Mouse (Mus musculus): ENCODE data around the gene Nupl1. TPM values are rescaled to one million over a fixed set of nuclear protein-coding genes. Genes with fewer than 3 reads are reported as not detected.
A peak's percentile ranks its signal among the peaks of the same experiment; 100 is the strongest.

The Nupl1 gene
- total and polyA plus RNA-seq, 2 experiments from 2014 or later: 0.04 TPM; not detected in 1

- peak within 1 kb of the TSS; percentile 18; the same call in 1 of the 2 replicates for H3K4me2 ChIP-seq (ENCODE audit: low read depth, low read length)
These were observed 54.3 kb downstream of the Nupl1 start, which contains the start of gene Atp8a2 for GRCm38 (mm10) chr14:60196884-60197283. TSS of gene Atp8a2 (minus strand) at chr14:60197179.

DNA sequence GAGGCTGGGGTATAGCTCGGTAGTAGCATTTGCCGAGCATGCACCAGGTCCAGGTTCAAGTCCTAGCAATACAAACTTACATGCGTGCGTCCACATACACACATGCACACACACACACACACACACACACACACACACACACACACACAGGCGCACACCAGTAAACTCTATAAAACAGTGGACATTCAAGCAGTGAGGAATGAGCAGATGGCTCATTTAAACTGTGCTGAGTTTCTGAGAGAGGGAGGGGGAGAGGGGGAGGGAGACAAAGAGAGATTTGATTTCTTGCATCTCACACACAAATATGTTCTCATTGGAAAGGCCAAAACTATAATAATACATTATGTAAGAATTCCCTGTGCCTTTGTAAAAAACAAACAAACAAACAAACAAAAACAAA, 55.2 kb downstream of the Nupl1 start:
- 82% methylated on average over 5 of the region's 5 CpGs for WGBS
- no peaks in the 10 kb centered on the region for H3K9me3 ChIP-seq (replicated peaks; ENCODE audit: control insufficient read depth, low read length)
- ATAC-seq (ENCODE audit: insufficient read depth, low read depth): no peak
- TF ChIP-seq EP300 (IDR thresholded peaks at IDR 0.05; ENCODE audit: low read depth): no peak
- no peak for DNase-seq (ENCODE audit: low spot score)
- H3K9ac ChIP-seq (replicated peaks; ENCODE audit: low read depth, low read length): no peak overlapping the region
- no peak overlapping the region for H3K4me3 ChIP-seq (ENCODE audit: low read depth, low read length)
- no peaks in the 10 kb centered on the region for H3K36me3 ChIP-seq (replicated peaks; ENCODE audit: control insufficient read depth, insufficient read depth, low read length)
- H3K4me2 ChIP-seq (ENCODE audit: low read depth, low read length): no peak overlapping the region
- peaks cover 7% of the 10 kb centered on the region for H3K4me1 ChIP-seq (ENCODE audit: control insufficient read depth, insufficient read depth)
- no peaks in the 10 kb centered on the region for H3K27me3 ChIP-seq (ENCODE audit: control insufficient read depth, insufficient read depth, low read length)
- no peak overlapping the region for H3K27ac ChIP-seq (ENCODE audit: low read depth)

More at GRCm38 (mm10) chr14:60196884-60197283, 54.3 kb downstream of the Nupl1 start, which contains the start of gene Atp8a2:
- no peak within 1 kb of the TSS for H3K27ac ChIP-seq (ENCODE audit: low read depth)
- TF ChIP-seq EP300 (IDR thresholded peaks at IDR 0.05; ENCODE audit: low read depth): no peak
- TF ChIP-seq CTCF (IDR thresholded peaks at IDR 0.05; ENCODE audit: low read depth): no peak
- H3K36me3 ChIP-seq (replicated peaks; ENCODE audit: control insufficient read depth, insufficient read depth, low read length): no peaks in the 10 kb centered on the region
- no peak within 1 kb of the TSS for H3K4me3 ChIP-seq (ENCODE audit: low read depth, low read length)
- no peaks in the 10 kb centered on the region for H3K9me3 ChIP-seq (replicated peaks; ENCODE audit: control insufficient read depth, low read length)
- WGBS: 29% methylated on average over 7 of the region's 7 CpGs
- peaks cover 7% of the 10 kb centered on the region for H3K4me1 ChIP-seq (ENCODE audit: control insufficient read depth, insufficient read depth)
- no peak for ATAC-seq (ENCODE audit: insufficient read depth, low read depth)
- DNase-seq (ENCODE audit: low spot score): no peak
- H3K9ac ChIP-seq (replicated peaks; ENCODE audit: low read depth, low read length): no peak within 1 kb of the TSS
- H3K27me3 ChIP-seq (ENCODE audit: control insufficient read depth, insufficient read depth, low read length): no peaks in the 10 kb centered on the region

DNA sequence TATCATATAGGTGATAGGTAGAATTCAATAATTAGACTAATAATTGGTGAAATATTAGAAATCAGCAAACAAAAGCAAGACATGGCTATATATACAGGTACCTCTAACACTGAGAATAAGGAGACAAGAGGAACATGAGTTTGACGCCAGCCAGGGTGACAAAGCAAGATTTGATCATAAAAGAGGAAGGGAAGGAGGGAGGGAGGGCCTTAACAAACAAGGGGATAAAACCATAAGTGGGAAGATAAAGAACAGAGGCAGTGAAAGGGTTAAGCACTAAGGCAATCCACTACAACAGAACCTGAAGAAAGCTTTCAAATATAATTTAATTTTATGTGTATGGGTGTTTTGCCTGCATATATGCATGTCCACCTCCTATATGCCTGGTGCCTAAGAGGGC, 56.6 kb downstream of the Nupl1 start:
- ATAC-seq (ENCODE audit: insufficient read depth, low read depth) (no peak), DNase-seq (ENCODE audit: low spot score) (no peak)
- TF ChIP-seq CTCF (IDR thresholded peaks at IDR 0.05; ENCODE audit: low read depth) (no peak), EP300 (IDR thresholded peaks at IDR 0.05; ENCODE audit: low read depth) (no peak)
- 74% methylated on average over 1 of the region's 1 CpGs for WGBS
- Histone ChIP-seq H3K36me3 (replicated peaks; ENCODE audit: control insufficient read depth, insufficient read depth, low read length) (no peaks in the 10 kb centered on the region), H3K9ac (replicated peaks; ENCODE audit: low read depth, low read length) (no peak overlapping the region), H3K4me3 (ENCODE audit: low read depth, low read length) (no peak overlapping the region), H3K9me3 (replicated peaks; ENCODE audit: control insufficient read depth, low read length) (no peaks in the 10 kb centered on the region), H3K27me3 (ENCODE audit: control insufficient read depth, insufficient read depth, low read length) (no peaks in the 10 kb centered on the region), H3K4me1 (ENCODE audit: control insufficient read depth, insufficient read depth) (peaks cover 12% of the 10 kb centered on the region), H3K27ac (ENCODE audit: low read depth) (no peak overlapping the region), H3K4me2 (ENCODE audit: low read depth, low read length) (no peak overlapping the region)

- TF ChIP-seq EP300 (IDR thresholded peaks at IDR 0.05; ENCODE audit: low read depth) (0 out of 2 replicates have a peak, but pooled peaks have one; percentile 44), CTCF (IDR thresholded peaks at IDR 0.05; ENCODE audit: low read depth) (no peak)
- Histone ChIP-seq H3K9ac (replicated peaks; ENCODE audit: low read depth, low read length) (no peak overlapping the region), H3K27me3 (ENCODE audit: control insufficient read depth, insufficient read depth, low read length) (no peaks in the 10 kb centered on the region), H3K36me3 (replicated peaks; ENCODE audit: control insufficient read depth, insufficient read depth, low read length) (no peaks in the 10 kb centered on the region), H3K9me3 (replicated peaks; ENCODE audit: control insufficient read depth, low read length) (no peaks in the 10 kb centered on the region), H3K4me1 (ENCODE audit: control insufficient read depth, insufficient read depth) (peaks cover 12% of the 10 kb centered on the region), H3K27ac (ENCODE audit: low read depth) (peak overlapping the region; percentile 80), H3K4me3 (ENCODE audit: low read depth, low read length) (no peak overlapping the region), H3K4me2 (ENCODE audit: low read depth, low read length) (no peak overlapping the region)
- DNase-seq (ENCODE audit: low spot score) (peak; percentile 62), ATAC-seq (ENCODE audit: insufficient read depth, low read depth) (peak; percentile 83)
- 23% methylated on average over 5 of the region's 5 CpGs for WGBS
These were observed 61.5 kb downstream of the Nupl1 start for GRCm38 (mm10) chr14:60189771-60190170.

DNA sequence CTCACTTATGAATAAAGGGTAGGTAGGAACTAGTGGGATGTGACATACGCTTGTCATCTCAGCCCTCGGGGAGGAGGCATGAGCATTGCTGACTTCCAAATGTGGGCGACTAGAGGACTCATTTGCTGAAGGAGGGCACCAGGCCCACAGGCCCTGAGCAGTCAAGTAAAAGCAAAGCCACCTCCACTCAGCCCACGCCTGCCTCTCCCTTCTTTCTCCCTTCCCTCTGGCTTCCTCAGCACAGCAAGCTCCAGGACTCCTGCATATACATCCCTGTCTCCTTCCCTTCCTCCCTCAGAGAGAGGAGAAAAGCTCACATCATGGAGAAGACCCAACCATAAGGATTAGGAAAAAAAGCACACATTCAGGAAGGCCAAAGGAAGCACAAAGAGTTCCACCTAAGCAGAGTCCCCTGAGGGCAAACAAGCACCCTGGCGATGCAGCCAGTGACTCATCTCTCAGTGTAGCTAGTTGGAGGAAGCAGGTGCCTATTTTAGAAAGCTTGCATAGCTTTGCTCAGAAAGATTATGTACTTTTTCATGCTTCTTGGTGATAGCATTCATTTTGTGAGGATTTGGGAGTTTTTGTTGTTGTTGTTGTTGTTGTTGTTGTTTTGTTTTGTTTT, 62.9 kb downstream of the Nupl1 start:
- no peak for TF ChIP-seq CTCF (IDR thresholded peaks at IDR 0.05; ENCODE audit: low read depth)
- TF ChIP-seq EP300 (IDR thresholded peaks at IDR 0.05; ENCODE audit: low read depth): no peak
- Histone ChIP-seq H3K27me3 (ENCODE audit: control insufficient read depth, insufficient read depth, low read length) (no peaks in the 10 kb centered on the region), H3K4me1 (ENCODE audit: control insufficient read depth, insufficient read depth) (peaks cover 12% of the 10 kb centered on the region), H3K4me2 (ENCODE audit: low read depth, low read length) (no peak overlapping the region), H3K36me3 (replicated peaks; ENCODE audit: control insufficient read depth, insufficient read depth, low read length) (no peaks in the 10 kb centered on the region), H3K9me3 (replicated peaks; ENCODE audit: control insufficient read depth, low read length) (no peaks in the 10 kb centered on the region), H3K9ac (replicated peaks; ENCODE audit: low read depth, low read length) (no peak overlapping the region), H3K27ac (ENCODE audit: low read depth) (no peak overlapping the region), H3K4me3 (ENCODE audit: low read depth, low read length) (no peak overlapping the region)
- ATAC-seq (ENCODE audit: insufficient read depth, low read depth) (no peak), DNase-seq (ENCODE audit: low spot score) (no peak)
- WGBS: 68% methylated on average over 5 of the region's 5 CpGs

- no peaks in the 10 kb centered on the region; the same call in 1 of the 2 replicates for H3K27me3 ChIP-seq (ENCODE audit: control insufficient read depth, insufficient read depth, low read length)
- no peak overlapping the region for H3K27ac ChIP-seq (ENCODE audit: low read depth)
- H3K9me3 ChIP-seq (replicated peaks; ENCODE audit: control insufficient read depth, low read length): no peaks in the 10 kb centered on the region
- TF ChIP-seq EP300 (IDR thresholded peaks at IDR 0.05; ENCODE audit: low read depth): no peak
- TF ChIP-seq CTCF (IDR thresholded peaks at IDR 0.05; ENCODE audit: low read depth): no peak
- no peak overlapping the region for H3K4me2 ChIP-seq (ENCODE audit: low read depth, low read length)
- no peaks in the 10 kb centered on the region for H3K36me3 ChIP-seq (replicated peaks; ENCODE audit: control insufficient read depth, insufficient read depth, low read length)
- no peak overlapping the region for H3K9ac ChIP-seq (replicated peaks; ENCODE audit: low read depth, low read length)
- DNase-seq (ENCODE audit: low spot score) (no peak), ATAC-seq (ENCODE audit: insufficient read depth, low read depth) (no peak)
- 97% methylated on average over 2 of the region's 2 CpGs for WGBS
- H3K4me1 ChIP-seq (ENCODE audit: control insufficient read depth, insufficient read depth): 0 out of 2 replicates have a peak, but pooled peaks cover 5% of the 10 kb centered on the region
- H3K4me3 ChIP-seq (ENCODE audit: low read depth, low read length): no peak overlapping the region
These were observed 69.9 kb downstream of the Nupl1 start for GRCm38 (mm10) chr14:60181306-60181705.
